8 mouse cellular contexts compared by ENCODE assay signal in genomic region chr5:117502611-117503010, GRCm38 (mm10).
DNase-seq lines count a peak whose midpoint lies in the region; ATAC-seq and TF ChIP-seq lines count a peak whose summit lies in the region.

No protein-coding gene starts in this region.

- intact Hi-C loops in heart, postnatal 10 days (cut with DNase I), result no loop called here
- intact Hi-C loops in left cerebral cortex, postnatal 4 days (cut with DNase I), result loop anchor here (10.0 kb wide), 1 partner anchor 562 kb away; no protein-coding TSS in a partner anchor

- TF ChIP-seq EP300 in heart, postnatal 0 days (IDR thresholded peaks at IDR 0.05; ENCODE audit: low read depth), result no peak

- H3K36me3 ChIP-seq in heart, postnatal 0 days (replicated peaks; ENCODE audit: control insufficient read depth, insufficient read depth, low read length), result no peaks in the 10 kb centered on the region
- H3K36me3 ChIP-seq in midbrain, postnatal 0 days (ENCODE audit: insufficient read depth, low read length), result peaks cover 2% of the 10 kb centered on the region; the same call in 1 of the 2 replicates
- no peaks in the 10 kb centered on the region for H3K36me3 ChIP-seq in midbrain, embryonic 10.5 days

- no peak overlapping the region for H3K4me2 ChIP-seq in heart, postnatal 0 days (ENCODE audit: low read depth, low read length)
- H3K4me2 ChIP-seq in midbrain, postnatal 0 days (ENCODE audit: low read depth, low read length, poor library complexity, severe bottlenecking), result no peak overlapping the region

- H3K27me3 ChIP-seq in heart, postnatal 0 days (ENCODE audit: control insufficient read depth, insufficient read depth, low read length), result 0 out of 2 replicates have a peak, but pooled peaks cover 4% of the 10 kb centered on the region
- no peaks in the 10 kb centered on the region for H3K27me3 ChIP-seq in midbrain, postnatal 0 days (ENCODE audit: insufficient read depth, low read length)
- no peaks in the 10 kb centered on the region for H3K27me3 ChIP-seq in midbrain, embryonic 10.5 days (ENCODE audit: low read depth, poor library complexity, severe bottlenecking)

- H3K27ac ChIP-seq in heart, postnatal 0 days (ENCODE audit: low read depth), result no peak overlapping the region
- H3K27ac ChIP-seq in midbrain, postnatal 0 days (ENCODE audit: low read depth, low read length), result no peak overlapping the region
- no peak overlapping the region for H3K27ac ChIP-seq in midbrain, embryonic 10.5 days (replicated peaks)

- H3K4me3 ChIP-seq in heart, postnatal 0 days (ENCODE audit: low read depth, low read length), result no peak overlapping the region
- H3K4me3 ChIP-seq in midbrain, postnatal 0 days (ENCODE audit: low read depth, low read length), result no peak overlapping the region
- H3K4me3 ChIP-seq in midbrain, embryonic 10.5 days, result no peak overlapping the region

- ATAC-seq in heart, postnatal 0 days (ENCODE audit: insufficient read depth, low read depth), result no peak
- ATAC-seq in midbrain, postnatal 0 days (ENCODE audit: low FRiP score), result no peak

- H3K4me1 ChIP-seq in heart, postnatal 0 days (ENCODE audit: control insufficient read depth, insufficient read depth), result no peaks in the 10 kb centered on the region
- no peaks in the 10 kb centered on the region for H3K4me1 ChIP-seq in midbrain, postnatal 0 days (ENCODE audit: insufficient read depth, low read length)
- no peaks in the 10 kb centered on the region for H3K4me1 ChIP-seq in midbrain, embryonic 10.5 days

- WGBS in heart, postnatal 0 days, result 84% methylated on average over 5 of the region's 5 CpGs
- 83% methylated on average over 5 of the region's 5 CpGs for WGBS in midbrain, postnatal 0 days
- 87% methylated on average over 5 of the region's 5 CpGs for WGBS in midbrain, embryonic 10.5 days

- no peak for DNase-seq in heart, postnatal 0 days (ENCODE audit: low spot score)
- DNase-seq in heart, postnatal 10 days, result no peak
- DNase-seq in midbrain, postnatal 0 days (ENCODE audit: low spot score), result no peak
- DNase-seq in midbrain, embryonic 10.5 days (ENCODE audit: low spot score), result no peak
- peak; percentile 70 for DNase-seq in R1 (ENCODE audit: low read depth, low spot score)
- peak; percentile 50 for DNase-seq in testis, postnatal 14 days (ENCODE audit: low spot score)
- DNase-seq in left cerebral cortex, postnatal 4 days, result no peak
- DNase-seq in ovary, postnatal 36 days (ENCODE audit: low spot score), result no peak

- no peaks in the 10 kb centered on the region for H3K9me3 ChIP-seq in heart, postnatal 0 days (replicated peaks; ENCODE audit: control insufficient read depth, low read length)
- H3K9me3 ChIP-seq in midbrain, postnatal 0 days (ENCODE audit: low read length), result no peaks in the 10 kb centered on the region
- no peaks in the 10 kb centered on the region for H3K9me3 ChIP-seq in midbrain, embryonic 10.5 days (replicated peaks)

- peak; percentile 32 for TF ChIP-seq CTCF in heart, postnatal 0 days (IDR thresholded peaks at IDR 0.05; ENCODE audit: low read depth)
- peak; percentile 78 for TF ChIP-seq CTCF in midbrain, postnatal 0 days (IDR thresholded peaks at IDR 0.05)

- no peak overlapping the region for H3K9ac ChIP-seq in heart, postnatal 0 days (replicated peaks; ENCODE audit: low read depth, low read length)
- no peak overlapping the region for H3K9ac ChIP-seq in midbrain, postnatal 0 days (replicated peaks; ENCODE audit: low read length, poor library complexity, severe bottlenecking)

Comparison
In these comparisons a context has a peak if more than half of its experiments do, and no peak if none do; other contexts are left out.
1. DNase-seq: peak in R1 (single experiment) and testis, postnatal 14 days (single experiment); none in heart, postnatal 0 days (single experiment), heart, postnatal 10 days (0 of 2), midbrain, postnatal 0 days (single experiment), midbrain, embryonic 10.5 days (single experiment), left cerebral cortex, postnatal 4 days (single experiment) and ovary, postnatal 36 days (single experiment).